Mouse (Mus musculus) lung, postnatal 0 days (tissue): ENCODE data around the gene Snrnp27. TPM values are rescaled to one million over a fixed set of nuclear protein-coding genes. Genes with fewer than 3 reads are reported as not detected.

Experiments used
- ATAC-seq: fragments of 200-750 bp; cut with Nextera tagmentation; 2 replicates; pipeline ENCODE4 v1.8.0; 2017; ENCODE audit warnings: moderate library complexity
- DNase-seq: peaks from one replicate; pipeline ENCODE4 v3.0.0-alpha.2; 2016; ENCODE audit warnings: low spot score
- H3K27ac ChIP-seq: fragments of 300-500 bp; sonication (generic); 2 replicates; pipeline ENCODE4 v1.5.1; 2014; ENCODE audit warnings: antibody characterized with exemption, mild to moderate bottlenecking, low read length, mixed read lengths
- H3K27me3 ChIP-seq: fragments of 300-500 bp; sonication (generic); replicated peaks from 2 replicates; pipeline ENCODE4 v1.6.1; 2014; ENCODE audit warnings: low read length, mixed read lengths; ENCODE audit not compliant: insufficient read depth
- H3K36me3 ChIP-seq: fragments of 300-500 bp; sonication (generic); 2 replicates; pipeline ENCODE4 v1.6.1; 2014; ENCODE audit warnings: low read length, mixed read lengths; ENCODE audit not compliant: insufficient read depth
- H3K4me1 ChIP-seq: fragments of 300-500 bp; sonication (generic); 2 replicates; pipeline ENCODE4 v1.6.1; 2014; ENCODE audit warnings: antibody characterized with exemption, low read depth, low read length, mixed read lengths; ENCODE audit not compliant: insufficient read depth
- H3K4me2 ChIP-seq: fragments of 300-500 bp; sonication (generic); replicated peaks from 2 replicates; pipeline ENCODE4 v1.6.1; 2014; ENCODE audit warnings: low read depth, mild to moderate bottlenecking, low read length, moderate library complexity, mixed read lengths
- H3K4me3 ChIP-seq: fragments of 300-500 bp; sonication (generic); 2 replicates; pipeline ENCODE4 v1.5.1; 2014; ENCODE audit warnings: low read depth, low read length
- H3K9ac ChIP-seq: fragments of 300-500 bp; sonication (generic); replicated peaks from 2 replicates; pipeline ENCODE4 v1.6.1; 2014; ENCODE audit warnings: low read depth, mild to moderate bottlenecking
- H3K9me3 ChIP-seq: fragments of 300-500 bp; sonication (generic); 2 replicates; pipeline ENCODE4 v1.6.1; 2016; ENCODE audit warnings: low read length, mixed read lengths
- CTCF ChIP-seq: IDR thresholded peaks from 2 replicates; pipeline ENCODE4 v1.5.1; 2016; ENCODE audit warnings: antibody characterized with exemption, mild to moderate bottlenecking
- EP300 ChIP-seq: IDR thresholded peaks from 2 replicates; pipeline ENCODE4 v1.6.1; 2016; ENCODE audit warnings: antibody characterized with exemption, mild to moderate bottlenecking, control low read depth
- WGBS: fragments of 180-500 bp; shearing (Covaris S2); extraction: QIAGEN DNeasy Blood & Tissue Kit; methylation state at CpG from one replicate; pipeline ENCODE4 v1.1.7; 2014; 5-methylcytosine and 5-hydroxymethylcytosine counted together
- polyA plus RNA-seq: library from polyadenylated mRNA; unstranded; fragments of >200 nt; fragmentation: Nextera tagmentation; extraction: Ambion mirVana; gene quantifications from 2 replicates; pipeline ENCODE4 v1.2.1, GENCODE M21; 2015

Gene Snrnp27
- polyA plus RNA-seq, 1 experiment from 2014 or later, result 91.2 TPM

DNA sequence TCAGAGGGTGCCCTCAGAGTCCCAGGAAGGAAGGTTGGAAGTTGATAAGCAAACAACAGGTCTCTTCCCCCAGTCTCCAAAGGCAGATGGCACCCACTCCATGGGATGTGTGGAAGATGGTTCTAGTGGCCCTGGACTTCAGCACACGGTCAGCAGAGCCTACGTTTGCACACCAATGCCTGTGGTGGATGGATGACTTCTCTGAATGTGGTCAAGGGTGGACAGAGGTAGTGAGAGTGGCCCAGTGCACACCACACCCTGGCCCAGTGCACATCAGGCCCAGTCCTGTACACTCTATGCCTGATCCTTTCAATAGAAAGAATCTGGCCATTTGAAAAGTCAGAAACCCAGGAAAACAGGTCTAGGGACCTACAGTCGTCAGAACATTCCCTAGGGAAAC lies 25.8 kb downstream of the Snrnp27 start:
- H3K9ac ChIP-seq, result no peak overlapping the region
- TF ChIP-seq CTCF, result no peak
- no peak for TF ChIP-seq EP300
- WGBS, result 81% methylated on average over 3 of the region's 3 CpGs
- no peaks in the 10 kb centered on the region for H3K27me3 ChIP-seq
- no peaks in the 10 kb centered on the region for H3K9me3 ChIP-seq
- no peak for ATAC-seq
- H3K4me2 ChIP-seq, result no peak overlapping the region
- no peak overlapping the region for H3K27ac ChIP-seq
- no peaks in the 10 kb centered on the region for H3K4me1 ChIP-seq
- no peak overlapping the region for H3K4me3 ChIP-seq
- DNase-seq, result no peak
- H3K36me3 ChIP-seq, result peaks cover 25% of the 10 kb centered on the region

DNA sequence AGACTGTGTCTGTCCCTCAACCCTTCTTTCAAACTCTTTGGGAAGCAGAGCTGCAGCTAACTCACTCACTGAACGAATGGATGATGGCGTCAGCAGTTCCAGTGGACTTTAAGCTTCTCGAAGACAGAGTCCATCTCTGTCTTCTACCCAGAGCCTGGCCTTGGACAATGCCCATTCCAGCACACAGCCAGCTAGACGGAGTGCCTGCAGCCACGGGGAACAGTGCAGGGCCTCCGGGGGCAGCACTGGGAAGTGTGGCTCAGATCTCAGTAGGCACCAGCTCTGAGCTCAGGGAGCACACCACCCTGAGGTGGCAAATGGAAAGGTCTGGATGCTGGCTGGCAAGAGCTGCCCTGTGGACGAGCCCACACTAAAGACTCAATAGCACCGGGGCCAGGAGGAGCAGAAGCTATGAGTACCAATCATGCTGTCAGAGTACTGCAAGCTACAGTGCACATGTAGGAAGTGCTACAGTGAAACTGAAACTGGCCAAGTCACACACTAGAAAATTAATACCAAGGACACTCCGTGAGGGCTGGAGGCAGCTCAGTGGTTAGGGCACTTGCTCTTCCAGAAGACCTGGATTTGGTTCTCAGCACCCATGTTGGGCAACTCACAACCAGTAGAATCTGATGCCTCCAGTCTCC lies 29.9 kb downstream of the Snrnp27 start:
- no peak overlapping the region for H3K4me2 ChIP-seq
- no peaks in the 10 kb centered on the region for H3K4me1 ChIP-seq
- DNase-seq (no peak), ATAC-seq (no peak)
- H3K9ac ChIP-seq, result no peak overlapping the region
- TF ChIP-seq EP300, result no peak
- TF ChIP-seq CTCF, result peak; percentile 44
- H3K4me3 ChIP-seq, result no peak overlapping the region
- no peaks in the 10 kb centered on the region for H3K27me3 ChIP-seq
- peaks cover 27% of the 10 kb centered on the region for H3K36me3 ChIP-seq
- H3K9me3 ChIP-seq, result no peaks in the 10 kb centered on the region
- no peak overlapping the region for H3K27ac ChIP-seq
- WGBS, result 77% methylated on average over 9 of the region's 9 CpGs

DNA sequence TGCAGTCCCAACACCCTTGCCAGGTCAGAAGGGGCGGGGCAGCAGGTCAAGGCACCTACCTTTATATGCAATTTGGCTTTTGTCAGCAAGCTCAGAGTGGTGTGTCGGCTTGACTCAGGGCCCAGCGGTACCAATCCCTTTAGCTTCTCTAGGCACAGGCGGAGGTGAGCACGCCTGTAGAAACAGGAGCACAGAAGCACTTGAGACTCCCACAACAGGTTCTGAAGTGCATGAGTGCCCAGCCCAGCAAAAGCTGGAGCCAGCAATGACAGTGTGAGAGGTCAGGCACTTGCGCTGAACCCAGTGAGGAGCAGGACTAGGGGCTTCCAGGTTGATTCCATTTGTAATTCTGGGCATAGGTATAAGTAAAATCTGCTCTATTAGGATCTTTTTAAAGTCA lies 31.3 kb downstream of the Snrnp27 start:
- Histone ChIP-seq H3K4me3 (no peak overlapping the region), H3K36me3 (peaks cover 24% of the 10 kb centered on the region), H3K9ac (no peak overlapping the region), H3K27me3 (no peaks in the 10 kb centered on the region), H3K9me3 (no peaks in the 10 kb centered on the region), H3K27ac (no peak overlapping the region), H3K4me2 (no peak overlapping the region), H3K4me1 (no peaks in the 10 kb centered on the region)
- 69% methylated on average over 6 of the region's 6 CpGs for WGBS
- DNase-seq (peak; percentile 82), ATAC-seq (peak; percentile 92)
- TF ChIP-seq CTCF, result no peak
- TF ChIP-seq EP300, result no peak

DNA sequence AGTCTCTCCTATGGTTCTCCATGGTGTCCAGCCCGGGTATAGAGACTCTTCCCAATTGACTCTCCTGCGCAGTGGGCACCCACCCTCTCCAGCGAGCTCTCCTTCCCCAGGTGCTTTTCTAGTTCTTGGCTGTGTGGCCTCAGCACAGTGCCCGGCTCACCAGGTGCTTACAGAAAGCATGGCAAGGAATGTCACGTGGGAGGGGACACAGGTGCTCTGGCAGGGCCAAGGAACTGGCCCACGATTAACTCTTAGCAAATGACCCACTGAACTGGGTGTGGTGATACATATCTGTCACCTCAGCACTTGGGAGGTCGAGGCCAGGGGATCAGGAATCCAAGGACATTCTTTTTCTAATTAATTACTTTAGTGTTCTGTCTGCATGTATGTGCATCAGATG lies 38.2 kb downstream of the Snrnp27 start:
- H3K9ac ChIP-seq, result no peak overlapping the region
- no peak for DNase-seq
- no peak overlapping the region for H3K27ac ChIP-seq
- peaks cover 15% of the 10 kb centered on the region for H3K36me3 ChIP-seq
- no peaks in the 10 kb centered on the region for H3K9me3 ChIP-seq
- no peaks in the 10 kb centered on the region for H3K27me3 ChIP-seq
- no peaks in the 10 kb centered on the region for H3K4me1 ChIP-seq
- no peak for TF ChIP-seq CTCF
- no peak for TF ChIP-seq EP300
- no peak for ATAC-seq
- H3K4me3 ChIP-seq, result no peak overlapping the region
- H3K4me2 ChIP-seq, result no peak overlapping the region
- WGBS, result 68% methylated on average over 7 of the region's 7 CpGs

DNA sequence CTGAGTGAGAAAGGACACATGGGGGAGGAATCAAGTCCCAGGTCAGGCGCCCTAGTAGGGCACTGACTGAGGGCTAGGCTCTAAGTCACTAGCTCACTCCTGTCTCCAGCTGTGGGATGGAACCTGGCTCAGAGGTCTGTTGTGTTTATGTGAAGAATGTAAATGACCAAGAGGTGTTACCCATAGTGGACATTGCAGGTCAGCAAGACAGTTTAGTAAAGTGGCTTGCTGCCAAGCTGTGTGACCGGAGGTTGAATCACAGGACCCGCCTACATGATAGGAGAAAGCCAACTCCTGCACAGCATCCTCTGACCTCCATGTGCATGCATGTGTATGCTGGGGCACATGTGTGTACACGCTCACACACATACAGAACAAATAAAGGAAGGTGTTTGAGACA lies 38.8 kb downstream of the Snrnp27 start:
- Histone ChIP-seq H3K27me3 (no peaks in the 10 kb centered on the region), H3K9me3 (no peaks in the 10 kb centered on the region), H3K27ac (no peak overlapping the region), H3K36me3 (peaks cover 10% of the 10 kb centered on the region), H3K4me2 (no peak overlapping the region), H3K9ac (no peak overlapping the region), H3K4me1 (no peaks in the 10 kb centered on the region), H3K4me3 (no peak overlapping the region)
- TF ChIP-seq EP300, result no peak
- TF ChIP-seq CTCF, result no peak
- 56% methylated on average over 4 of the region's 4 CpGs for WGBS
- DNase-seq (no peak), ATAC-seq (no peak)

DNA sequence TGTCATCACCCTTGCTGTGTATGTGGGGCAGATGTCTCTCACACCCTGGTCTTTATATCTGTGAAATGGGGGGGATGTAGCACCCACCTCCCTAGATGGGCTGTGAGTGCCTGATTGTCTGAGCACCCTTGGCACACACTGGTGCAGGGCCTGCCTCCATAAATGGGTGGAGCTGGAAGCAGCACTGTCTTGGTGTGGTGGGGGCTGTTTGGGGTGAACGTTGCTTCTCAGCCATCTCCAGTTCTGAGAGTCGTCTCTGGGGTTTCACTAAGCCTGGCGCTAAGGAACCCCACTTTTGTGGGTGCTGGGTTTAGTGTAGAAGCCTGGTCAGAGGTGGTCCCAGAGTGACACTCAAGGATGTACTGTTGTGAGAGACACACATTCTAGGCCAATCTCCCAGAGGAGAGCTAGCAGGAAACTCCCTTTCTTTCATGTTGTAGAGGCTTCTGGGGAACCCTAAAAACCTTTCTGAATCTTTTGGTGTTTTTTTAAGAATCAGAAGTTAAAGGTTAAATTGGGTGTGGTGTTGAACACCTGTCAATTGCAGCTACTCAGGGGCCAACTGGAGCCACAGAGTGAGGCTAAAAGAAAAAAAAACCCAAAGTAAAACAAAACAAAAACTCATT lies 39.4 kb downstream of the Snrnp27 start:
- no peak for ATAC-seq
- Histone ChIP-seq H3K4me1 (no peaks in the 10 kb centered on the region), H3K27ac (no peak overlapping the region), H3K36me3 (peaks cover 6% of the 10 kb centered on the region), H3K9ac (no peak overlapping the region), H3K27me3 (no peaks in the 10 kb centered on the region), H3K9me3 (no peaks in the 10 kb centered on the region), H3K4me2 (no peak overlapping the region), H3K4me3 (no peak overlapping the region)
- 68% methylated on average over 3 of the region's 3 CpGs for whole genome bisulfite sequencing
- DNase-seq, result no peak
- TF ChIP-seq EP300, result no peak
- TF ChIP-seq CTCF, result no peak

DNA sequence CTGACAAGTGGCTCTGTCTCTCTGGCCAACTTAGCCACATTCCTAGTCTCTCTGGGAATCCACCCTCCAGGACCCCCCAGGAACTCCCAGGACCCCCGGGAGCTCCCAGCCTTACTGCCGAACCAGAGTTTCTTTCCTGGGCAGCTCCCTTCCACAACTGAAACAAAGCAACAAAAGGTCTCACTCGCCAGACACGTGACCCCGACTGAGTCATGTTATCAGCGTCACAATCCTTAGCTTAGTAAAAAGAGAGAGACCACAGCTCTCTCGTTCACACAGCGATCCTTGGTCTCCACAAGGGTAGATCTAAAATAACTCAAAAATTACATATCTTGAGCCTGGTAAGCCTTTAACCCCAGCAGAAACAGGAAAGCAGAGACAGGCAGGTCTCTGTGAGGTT lies 42.6 kb downstream of the Snrnp27 start:
- no peaks in the 10 kb centered on the region for H3K36me3 ChIP-seq
- no peak overlapping the region for H3K27ac ChIP-seq
- H3K27me3 ChIP-seq, result no peaks in the 10 kb centered on the region
- no peak overlapping the region for H3K9ac ChIP-seq
- TF ChIP-seq CTCF (no peak), EP300 (no peak)
- DNase-seq (no peak), ATAC-seq (no peak)
- 62% methylated on average over 8 of the region's 8 CpGs for WGBS
- H3K9me3 ChIP-seq, result no peaks in the 10 kb centered on the region
- no peaks in the 10 kb centered on the region for H3K4me1 ChIP-seq
- H3K4me2 ChIP-seq, result no peak overlapping the region
- no peak overlapping the region for H3K4me3 ChIP-seq
